Mouse (Mus musculus) intestine, postnatal 0 days (tissue): ENCODE measurements around the gene Ftsj3. TPM values are rescaled to one million over a fixed set of nuclear protein-coding genes. Genes with fewer than 3 reads are reported as not detected.

Experiments used
- ATAC-seq: fragments of 200-750 bp; cut with Nextera tagmentation; 2 replicates; pipeline ENCODE4 v1.8.0; 2017; ENCODE audit warnings: mild to moderate bottlenecking, moderate TSS enrichment, moderate library complexity
- H3K27ac ChIP-seq: fragments of 300-500 bp; sonication (generic); 2 replicates; pipeline ENCODE4 v1.5.1; 2014; ENCODE audit warnings: mild to moderate bottlenecking, low read depth, low read length, moderate library complexity
- H3K27me3 ChIP-seq: fragments of 300-500 bp; sonication (generic); replicated peaks from 2 replicates; pipeline ENCODE4 v1.6.1; 2014; ENCODE audit warnings: low read length, mixed read lengths; ENCODE audit not compliant: control insufficient read depth, insufficient read depth
- H3K36me3 ChIP-seq: fragments of 300-500 bp; sonication (generic); 2 replicates; pipeline ENCODE4 v1.6.1; 2014; ENCODE audit warnings: mild to moderate bottlenecking, moderate library complexity; ENCODE audit not compliant: control insufficient read depth, insufficient read depth
- H3K4me1 ChIP-seq: fragments of 300-500 bp; sonication (generic); replicated peaks from 2 replicates; pipeline ENCODE4 v1.6.1; 2014; ENCODE audit warnings: antibody characterized with exemption, low read length, mixed read lengths; ENCODE audit not compliant: control insufficient read depth, insufficient read depth
- H3K4me2 ChIP-seq: fragments of 300-500 bp; sonication (generic); replicated peaks from 2 replicates; pipeline ENCODE4 v1.6.1; 2014; ENCODE audit warnings: low read depth, mild to moderate bottlenecking, moderate library complexity
- H3K4me3 ChIP-seq: fragments of 300-500 bp; sonication (generic); 2 replicates; pipeline ENCODE4 v1.5.1; 2014; ENCODE audit warnings: low read depth, low read length
- H3K9ac ChIP-seq: fragments of 300-500 bp; sonication (generic); 2 replicates; pipeline ENCODE4 v1.6.1; 2014; ENCODE audit warnings: mild to moderate bottlenecking, low read depth, low read length
- H3K9me3 ChIP-seq: fragments of 300-500 bp; sonication (generic); 2 replicates; pipeline ENCODE4 v1.6.1; 2016; ENCODE audit warnings: mixed run types; ENCODE audit not compliant: control insufficient read depth
- CTCF ChIP-seq: sonication (generic); IDR thresholded peaks from 2 replicates; pipeline ENCODE4 v1.5.1; 2016; ENCODE audit warnings: low read depth, mild to moderate bottlenecking, control low read depth, antibody characterized with exemption, moderate library complexity
- WGBS: fragments of 180-500 bp; shearing (Covaris S2); extraction: QIAGEN DNeasy Blood & Tissue Kit; methylation state at CpG from one replicate; pipeline ENCODE4 v1.1.7; 2014; 5-methylcytosine and 5-hydroxymethylcytosine counted together
- polyA plus RNA-seq: library from polyadenylated mRNA; unstranded; fragments of >200 nt; fragmentation: Nextera tagmentation; extraction: Ambion mirVana; gene quantifications from 2 replicates; pipeline ENCODE4 v1.2.1, GENCODE M21; 2015

Ftsj3 gene
- polyA plus RNA-seq, 1 experiment from 2014 or later = 16.6 TPM

GRCm38 (mm10) chr11:106289369-106289768 lies 33.5 kb upstream of the Ftsj3 start:
- Histone ChIP-seq H3K27ac (no peak overlapping the region), H3K9ac (no peak overlapping the region), H3K4me2 (no peak overlapping the region), H3K27me3 (no peaks in the 10 kb centered on the region), H3K4me3 (no peak overlapping the region), H3K36me3 (no peaks in the 10 kb centered on the region), H3K4me1 (no peaks in the 10 kb centered on the region), H3K9me3 (no peaks in the 10 kb centered on the region)
- peak; percentile 31; the same call in 1 of the 2 replicates for ATAC-seq
- peak; percentile 69 for TF ChIP-seq CTCF
- 32% methylated on average over 8 of the region's 8 CpGs for WGBS

DNA sequence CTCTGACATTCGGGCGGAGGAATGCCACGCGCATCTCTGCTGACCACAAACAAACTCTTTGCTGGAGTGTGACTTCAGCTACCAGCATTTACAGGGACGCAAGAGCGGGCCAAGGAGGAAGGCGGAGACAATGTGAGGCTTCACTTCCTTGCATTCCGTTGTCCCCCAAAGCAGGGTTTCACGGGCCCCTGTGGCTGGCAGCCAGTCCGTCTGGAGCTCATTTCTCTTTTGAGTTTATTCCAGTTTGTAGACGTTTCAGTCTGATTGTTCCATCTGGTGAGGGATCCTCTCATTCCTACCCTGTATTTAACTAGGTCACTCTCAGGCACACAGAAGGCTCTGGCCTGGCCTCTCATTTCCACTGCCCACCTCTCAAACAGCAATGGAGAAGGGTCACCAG lies 31.1 kb upstream of the Ftsj3 start:
- Histone ChIP-seq H3K4me3 (no peak overlapping the region), H3K36me3 (no peaks in the 10 kb centered on the region), H3K9me3 (no peaks in the 10 kb centered on the region), H3K27me3 (no peaks in the 10 kb centered on the region), H3K4me1 (no peaks in the 10 kb centered on the region), H3K4me2 (no peak overlapping the region), H3K27ac (no peak overlapping the region), H3K9ac (no peak overlapping the region)
- no peak for ATAC-seq
- TF ChIP-seq CTCF = no peak
- 59% methylated on average over 11 of the region's 11 CpGs for WGBS

- no peaks in the 10 kb centered on the region for H3K4me1 ChIP-seq
- H3K9me3 ChIP-seq = no peaks in the 10 kb centered on the region
- no peak for TF ChIP-seq CTCF
- H3K27ac ChIP-seq = no peak overlapping the region
- no peak for ATAC-seq
- H3K4me3 ChIP-seq = no peak overlapping the region
- H3K4me2 ChIP-seq = no peak overlapping the region
- WGBS = 81% methylated on average over 7 of the region's 7 CpGs
- H3K9ac ChIP-seq = no peak overlapping the region
- H3K27me3 ChIP-seq = no peaks in the 10 kb centered on the region
- H3K36me3 ChIP-seq = no peaks in the 10 kb centered on the region
Observed at GRCm38 (mm10) chr11:106286206-106286605, 30.3 kb upstream of the Ftsj3 start.

- H3K9ac ChIP-seq = no peak overlapping the region
- no peak overlapping the region for H3K4me3 ChIP-seq
- H3K36me3 ChIP-seq = no peaks in the 10 kb centered on the region
- no peak for ATAC-seq
- H3K4me1 ChIP-seq = no peaks in the 10 kb centered on the region
- H3K27ac ChIP-seq = no peak overlapping the region
- TF ChIP-seq CTCF = no peak
- H3K9me3 ChIP-seq = no peaks in the 10 kb centered on the region
- no peaks in the 10 kb centered on the region for H3K27me3 ChIP-seq
- WGBS = 64% methylated on average over 8 of the region's 8 CpGs
- no peak overlapping the region for H3K4me2 ChIP-seq
Observed at GRCm38 (mm10) chr11:106284126-106284525, 28.2 kb upstream of the Ftsj3 start.

DNA sequence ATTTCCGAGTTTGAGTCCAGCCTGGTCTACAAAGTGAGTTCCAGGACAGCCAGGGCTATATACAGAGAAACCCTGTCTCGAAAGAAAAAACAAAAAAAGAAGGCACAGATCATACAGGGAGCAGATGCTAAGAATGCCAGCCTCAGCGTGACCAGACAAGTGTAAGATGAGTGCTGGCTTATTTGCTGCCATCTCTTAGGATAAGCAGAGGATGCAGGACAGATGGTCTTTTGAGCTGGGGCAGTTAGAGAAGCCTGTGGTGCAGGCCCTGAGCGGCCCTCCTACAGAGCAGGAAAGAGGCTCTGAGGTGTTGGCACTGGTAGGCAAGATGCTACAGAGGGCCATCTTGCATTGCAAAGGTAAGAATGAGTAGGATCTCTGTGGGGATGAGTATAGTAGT lies 27.5 kb upstream of the Ftsj3 start:
- H3K9ac ChIP-seq = no peak overlapping the region
- 86% methylated on average over 4 of the region's 4 CpGs for WGBS
- no peak for TF ChIP-seq CTCF
- no peaks in the 10 kb centered on the region for H3K4me1 ChIP-seq
- no peak overlapping the region for H3K4me2 ChIP-seq
- no peak for ATAC-seq
- H3K27me3 ChIP-seq = no peaks in the 10 kb centered on the region
- H3K36me3 ChIP-seq = no peaks in the 10 kb centered on the region
- no peaks in the 10 kb centered on the region for H3K9me3 ChIP-seq
- no peak overlapping the region for H3K4me3 ChIP-seq
- no peak overlapping the region for H3K27ac ChIP-seq

DNA sequence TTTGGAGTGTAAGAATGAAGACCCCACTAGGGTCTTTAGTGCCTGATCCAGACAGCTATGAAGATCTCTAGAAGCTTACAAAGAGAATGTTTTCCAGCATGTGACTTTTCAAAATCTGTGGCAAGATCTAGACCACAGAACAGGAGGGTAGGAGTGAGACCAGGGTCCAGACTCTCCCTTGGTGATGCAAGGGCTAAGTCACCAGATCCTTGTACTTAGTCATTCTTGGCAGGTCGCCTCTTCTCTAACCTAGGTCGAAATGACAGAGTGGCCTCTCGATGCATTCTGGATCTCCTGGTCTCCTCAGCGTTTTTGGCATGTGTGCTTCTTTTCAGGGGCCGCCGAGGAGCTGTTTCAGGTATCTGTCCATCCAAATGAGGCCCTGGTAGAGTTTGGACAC lies 26.6 kb upstream of the Ftsj3 start:
- H3K9ac ChIP-seq = no peak overlapping the region
- no peak overlapping the region for H3K4me3 ChIP-seq
- TF ChIP-seq CTCF = no peak
- H3K27me3 ChIP-seq = no peaks in the 10 kb centered on the region
- H3K4me1 ChIP-seq = no peaks in the 10 kb centered on the region
- no peak overlapping the region for H3K27ac ChIP-seq
- ATAC-seq = no peak
- no peaks in the 10 kb centered on the region for H3K9me3 ChIP-seq
- 83% methylated on average over 6 of the region's 6 CpGs for WGBS
- H3K36me3 ChIP-seq = no peaks in the 10 kb centered on the region
- H3K4me2 ChIP-seq = no peak overlapping the region

DNA sequence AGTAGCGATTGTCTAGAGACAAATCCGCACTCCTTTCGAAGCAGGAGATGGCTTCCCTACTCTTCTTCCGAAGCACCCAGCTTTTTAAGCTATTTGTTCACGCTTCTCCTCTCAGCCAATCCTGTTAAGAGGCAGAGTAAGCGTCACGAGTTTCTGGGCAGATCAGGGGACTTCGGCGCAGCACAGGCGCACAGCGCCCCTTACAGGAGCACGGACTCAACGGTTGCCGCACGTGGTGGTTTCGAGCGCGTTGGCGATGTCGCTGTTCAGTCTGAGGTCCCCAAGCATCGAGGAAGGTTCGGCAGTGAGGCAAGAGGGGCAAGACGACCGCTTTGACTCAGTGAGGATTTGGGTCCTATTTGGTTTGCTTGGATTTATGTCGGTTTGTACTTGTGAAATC lies 20.6 kb upstream of the Ftsj3 start, which contains the start of gene Tcam1:
Tcam1 (plus strand) TSS at position 219 of the 400 bp plus-strand sequence.
- ATAC-seq = peak; percentile 35; the same call in 1 of the 2 replicates
- H3K27me3 ChIP-seq = no peaks in the 10 kb centered on the region
- H3K4me1 ChIP-seq = peaks cover 10% of the 10 kb centered on the region
- no peaks in the 10 kb centered on the region for H3K36me3 ChIP-seq
- no peak within 1 kb of the TSS for H3K4me3 ChIP-seq
- H3K9ac ChIP-seq = no peak within 1 kb of the TSS
- H3K27ac ChIP-seq = no peak within 1 kb of the TSS
- 5% methylated on average over 25 of the region's 25 CpGs for WGBS
- no peaks in the 10 kb centered on the region for H3K9me3 ChIP-seq
- TF ChIP-seq CTCF = peak; percentile 99
- H3K4me2 ChIP-seq = peak within 1 kb of the TSS; percentile 51
